Mouse (Mus musculus) liver, embryonic 12.5 days (tissue): ENCODE measurements at regions not wholly inside any gene's neighbourhood (a gene's known extent, or its start where the extent isn't known, plus 50 kb on each side); places are given as distances from the start of the nearest gene placed in this dataset.

Experiments used
- ATAC-seq: fragments of 200-750 bp; cut with Nextera tagmentation; 2 replicates; pipeline ENCODE4 v1.8.0; 2017; ENCODE audit warnings: moderate number of reproducible peaks, mild to moderate bottlenecking, moderate library complexity
- H3K27ac ChIP-seq: fragments of 300-500 bp; sonication (generic); 2 replicates; pipeline ENCODE4 v1.5.1; 2016; ENCODE audit warnings: mild to moderate bottlenecking
- H3K27me3 ChIP-seq: fragments of 300-500 bp; sonication (generic); replicated peaks from 2 replicates; pipeline ENCODE4 v1.6.1; 2016; ENCODE audit warnings: mild to moderate bottlenecking, moderate library complexity
- H3K36me3 ChIP-seq: fragments of 300-500 bp; sonication (generic); 2 replicates; pipeline ENCODE4 v1.6.1; 2016; ENCODE audit warnings: mild to moderate bottlenecking, moderate library complexity
- H3K4me1 ChIP-seq: fragments of 300-500 bp; sonication (generic); 2 replicates; pipeline ENCODE4 v1.6.1; 2016
- H3K4me2 ChIP-seq: fragments of 300-500 bp; sonication (generic); 2 replicates; pipeline ENCODE4 v1.6.1; 2016; ENCODE audit warnings: mild to moderate bottlenecking, moderate library complexity
- H3K4me3 ChIP-seq: fragments of 300-500 bp; sonication (generic); 2 replicates; pipeline ENCODE4 v1.5.1; 2016; ENCODE audit warnings: mild to moderate bottlenecking, moderate library complexity
- H3K9ac ChIP-seq: fragments of 300-500 bp; sonication (generic); 2 replicates; pipeline ENCODE4 v1.6.1; 2016; ENCODE audit warnings: mild to moderate bottlenecking, moderate library complexity
- H3K9me3 ChIP-seq: fragments of 300-500 bp; sonication (generic); replicated peaks from 2 replicates; pipeline ENCODE4 v1.6.1; 2016; ENCODE audit warnings: mild to moderate bottlenecking, moderate library complexity
- WGBS: fragments of 180-500 bp; shearing (Covaris S2); methylation state at CpG from one replicate; pipeline ENCODE4 v1.1.7; 2016; ENCODE audit not compliant: insufficient replicate concordance; 5-methylcytosine and 5-hydroxymethylcytosine counted together

- no peaks in the 10 kb centered on the region for H3K9me3 ChIP-seq
- H3K4me1 ChIP-seq, result no peaks in the 10 kb centered on the region
- no peak overlapping the region for H3K4me2 ChIP-seq
- H3K27me3 ChIP-seq, result no peaks in the 10 kb centered on the region
- no peak overlapping the region for H3K9ac ChIP-seq
- no peak overlapping the region for H3K4me3 ChIP-seq
- WGBS, result 64% methylated on average over 7 of the region's 7 CpGs
- no peak overlapping the region for H3K27ac ChIP-seq
- H3K36me3 ChIP-seq, result no peaks in the 10 kb centered on the region
- ATAC-seq, result no peak
Observed at GRCm38 (mm10) chr19:19747821-19748488, 637.0 kb upstream of the Rorb start.

GRCm38 (mm10) chr19:19719939-19720338 is 608.9 kb upstream of the Rorb start:
- no peaks in the 10 kb centered on the region for H3K27me3 ChIP-seq
- H3K36me3 ChIP-seq, result no peaks in the 10 kb centered on the region

More at GRCm38 (mm10) chr19:19719939-19720338, 608.9 kb upstream of the Rorb start:
- no peak for ATAC-seq
- WGBS, result 67% methylated on average over 4 of the region's 4 CpGs
- Histone ChIP-seq H3K4me2 (no peak overlapping the region), H3K9ac (no peak overlapping the region), H3K4me1 (no peaks in the 10 kb centered on the region), H3K27ac (no peak overlapping the region), H3K4me3 (no peak overlapping the region), H3K9me3 (no peaks in the 10 kb centered on the region)
